Mouse (Mus musculus) brain, embryonic 14.5 days (tissue): ENCODE measurements around the gene Hus1b.

Experiments used
- CTCF ChIP-seq: fragments of 200-500 bp; IDR thresholded peaks from 2 replicates; pipeline ENCODE4 v1.5.1; 2012; ENCODE audit warnings: inconsistent platforms, mild to moderate bottlenecking, moderate library complexity, borderline replicate concordance; ENCODE audit not compliant: insufficient read depth, insufficient read length; ENCODE audit errors: extremely low read depth
- POLR2A ChIP-seq: fragments of 200-500 bp; IDR thresholded peaks from 2 replicates; pipeline ENCODE4 v1.6.1; 2012; ENCODE audit warnings: mild to moderate bottlenecking, inconsistent platforms, borderline replicate concordance; ENCODE audit not compliant: poor library complexity, insufficient read depth, insufficient read length, severe bottlenecking; ENCODE audit errors: extremely low read depth

- no peak for TF ChIP-seq CTCF
- TF ChIP-seq POLR2A, result no peak
Observed at GRCm38 (mm10) chr13:30913028-30913427, 34.5 kb downstream of the Hus1b start.
